In genomic region chr16:55789291-55789690, GRCm38 (mm10) we compare ENCODE assay signal across 14 mouse cellular contexts. TPM values are rescaled to one million over a fixed set of nuclear protein-coding genes. Genes with fewer than 3 reads are reported as not detected.
DNase-seq lines count a peak whose midpoint lies in the region; ATAC-seq lines count a peak whose summit lies in the region.
"Had no signal": no experiment of that assay in that cellular context is flagged by ENCODE, and none has a peak within 500 bp of the region (broad histone marks: within the 10 kb centered on the region; RNA-seq: fewer than 3 reads in every experiment).

No protein-coding gene starts in this region.

- 62% methylated on average over 1 of the region's 1 CpGs for WGBS in forebrain, embryonic 14.5 days

- H3K36me3 ChIP-seq in forebrain, embryonic 14.5 days (ENCODE audit: control insufficient read depth, insufficient read depth, low read length): no peaks in the 10 kb centered on the region

- no peak overlapping the region for H3K9ac ChIP-seq in forebrain, embryonic 14.5 days (ENCODE audit: low read length)
- H3K9ac ChIP-seq: lung, embryonic 14.5 days had no signal

- H3K9me3 ChIP-seq in forebrain, embryonic 14.5 days (replicated peaks; ENCODE audit: control insufficient read depth, low read length): no peaks in the 10 kb centered on the region

- H3K4me3 ChIP-seq in forebrain, embryonic 14.5 days (ENCODE audit: low read depth, low read length): no peak overlapping the region

- no peaks in the 10 kb centered on the region for H3K27me3 ChIP-seq in forebrain, embryonic 14.5 days (replicated peaks; ENCODE audit: control insufficient read depth, insufficient read depth, low read length)

- peak; percentile 21 for DNase-seq in adrenal gland, postnatal 10 days
- DNase-seq in adrenal gland, postnatal 25 days: no peak
- peak; percentile 55 for DNase-seq in NIH3T3 (ENCODE audit: low read depth)
- peak; percentile 14 for DNase-seq in kidney, adult 18-20 months
- DNase-seq in kidney, postnatal 36 days: peak; percentile 32 to 54
- DNase-seq in cerebellum, postnatal 4 days (ENCODE audit: low spot score in 2 of 2): no peak
- DNase-seq in forebrain, embryonic 14.5 days (ENCODE audit: low spot score): no peak
- no peak for DNase-seq in right cerebral cortex, postnatal 36 days (ENCODE audit: low spot score in 2 of 2)
- DNase-seq: cerebellum, adult 8-10 months; heart, postnatal 14 days; liver; lung, embryonic 14.5 days; right cerebral cortex, postnatal 14 days had no signal

- no peak overlapping the region for H3K27ac ChIP-seq in forebrain, embryonic 14.5 days (ENCODE audit: low read depth, low read length)

- H3K4me1 ChIP-seq in forebrain, embryonic 14.5 days (ENCODE audit: control insufficient read depth, insufficient read depth, low read length): no peaks in the 10 kb centered on the region

- H3K4me2 ChIP-seq in forebrain, embryonic 14.5 days (ENCODE audit: low read length): no peak overlapping the region
- H3K4me2 ChIP-seq: lung, embryonic 14.5 days had no signal

- ATAC-seq in forebrain, embryonic 14.5 days: no peak
- ATAC-seq: hindbrain, embryonic 16.5 days had no signal

RNA-seq across cellular contexts. Expression of gene Nfkbiz, which starts 49.4 kb away (rescaled TPM):
- total RNA-seq in adrenal gland, postnatal 10 days (2021): 1 to 10 TPM; 8.0 to 8.9 TPM
- total RNA-seq in adrenal gland, postnatal 25 days (2021): 3.4 and 4.3 TPM in 2 replicates
- 0.99 and 1.3 TPM in 2 replicates for polyA plus RNA-seq in forebrain, embryonic 14.5 days (2014; fragmentation: Nextera tagmentation; extraction: Ambion mirVana)

Comparison
In these comparisons a context has a peak if more than half of its experiments do, and no peak if none do; other contexts are left out.
1. DNase-seq: peak in adrenal gland, postnatal 10 days (single experiment), NIH3T3 (single experiment), kidney, adult 18-20 months (single experiment) and kidney, postnatal 36 days (2 of 2); none in adrenal gland, postnatal 25 days (single experiment), cerebellum, postnatal 4 days (0 of 2), forebrain, embryonic 14.5 days (single experiment) and right cerebral cortex, postnatal 36 days (0 of 2).